Mouse (Mus musculus) A20 (cell line): ENCODE measurements at regions not wholly inside any gene's neighbourhood (a gene's known extent, or its start where the extent isn't known, plus 50 kb on each side); places are given as distances from the start of the nearest gene placed in this dataset.

Source experiments
- DNase-seq: peaks from one replicate; pipeline ENCODE4 v3.0.0-alpha.2; 2011; ENCODE audit warnings: low read depth, low spot score

DNA sequence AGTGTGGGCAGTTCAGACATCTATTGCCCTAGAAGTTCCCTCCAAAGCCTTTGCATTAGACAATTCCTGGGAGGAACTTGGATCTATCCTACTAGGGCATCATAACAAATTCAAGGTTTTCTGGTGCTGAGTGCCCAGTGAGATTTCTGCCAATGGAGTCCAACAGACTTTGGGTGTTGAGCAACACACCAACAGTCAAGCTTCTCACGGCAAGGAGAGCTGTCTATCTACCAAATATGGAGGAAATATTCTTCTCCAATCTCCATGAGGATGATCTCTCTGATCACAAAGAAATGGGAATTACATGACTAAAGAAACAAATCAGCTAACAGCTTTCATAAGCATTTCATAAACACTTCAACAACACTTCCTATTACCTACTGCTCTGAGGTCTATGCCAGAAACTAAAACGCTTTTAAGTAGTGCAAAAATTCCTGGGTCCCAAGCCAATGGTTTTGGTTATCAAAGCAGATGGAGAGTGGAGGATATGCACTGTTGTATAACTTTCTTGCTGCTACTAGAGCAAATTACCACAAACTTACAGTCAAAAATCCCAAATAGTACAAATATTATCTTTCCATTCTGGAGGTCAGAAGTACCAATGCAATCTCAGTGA, 351.8 kb upstream of the Atp2b1 start:
- no peak for DNase-seq

DNA sequence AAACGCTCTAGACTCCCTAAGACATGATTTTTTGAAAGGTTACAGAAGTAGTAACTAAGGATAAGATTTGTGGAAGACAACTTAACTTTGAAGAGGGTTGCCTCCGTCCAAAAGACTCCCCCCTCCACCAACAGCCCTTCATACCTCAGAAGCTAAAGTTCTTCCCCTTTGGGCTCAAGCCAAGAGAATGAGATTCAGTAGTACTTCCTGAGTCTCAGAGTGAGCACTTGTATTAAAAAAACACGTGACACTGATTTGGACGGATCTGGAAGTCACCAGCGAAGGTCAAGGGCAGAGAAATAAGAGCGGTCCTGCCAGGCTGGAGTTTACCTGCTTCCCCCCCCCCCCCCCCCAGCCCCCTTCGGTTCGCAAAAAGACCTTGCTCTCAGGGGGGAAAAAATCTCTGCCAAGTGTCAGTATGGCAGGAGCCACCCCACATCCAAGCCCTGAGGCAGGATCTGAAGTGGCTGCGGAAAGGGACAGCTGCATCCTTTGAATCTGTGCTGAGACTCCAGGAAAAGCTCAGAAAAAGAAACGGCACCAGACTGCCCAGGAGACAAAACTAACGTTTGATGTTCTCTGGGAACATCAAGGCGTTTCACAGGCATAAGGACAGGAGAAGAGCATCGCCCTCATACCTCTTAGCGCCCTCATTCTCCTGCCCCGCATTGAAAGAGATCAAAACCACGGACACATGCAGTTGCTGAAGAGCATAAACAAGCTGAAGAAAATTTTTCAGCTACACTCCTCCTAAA, 341.2 kb upstream of the Atp2b1 start:
- no peak for DNase-seq

DNA sequence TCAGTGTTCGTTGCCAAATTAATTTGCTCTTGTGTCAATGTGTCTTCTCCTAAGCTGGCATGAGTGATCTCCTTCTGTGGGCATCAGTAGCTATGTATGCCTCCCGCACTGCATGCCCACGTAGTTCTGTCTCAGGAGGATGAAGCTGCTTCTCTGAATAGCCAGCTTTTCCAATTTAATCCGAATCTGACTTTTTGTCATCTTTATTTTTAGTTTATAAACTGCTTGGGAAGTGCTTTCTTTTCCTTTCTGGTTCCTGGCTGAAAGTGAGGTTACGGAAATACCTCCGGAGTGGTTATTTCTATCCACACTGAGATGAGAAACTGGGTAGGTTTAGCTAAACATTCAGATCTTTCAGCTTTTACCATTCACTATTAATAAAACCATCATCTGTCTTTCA, 337.2 kb upstream of the Atp2b1 start:
- DNase-seq, result no peak

DNA sequence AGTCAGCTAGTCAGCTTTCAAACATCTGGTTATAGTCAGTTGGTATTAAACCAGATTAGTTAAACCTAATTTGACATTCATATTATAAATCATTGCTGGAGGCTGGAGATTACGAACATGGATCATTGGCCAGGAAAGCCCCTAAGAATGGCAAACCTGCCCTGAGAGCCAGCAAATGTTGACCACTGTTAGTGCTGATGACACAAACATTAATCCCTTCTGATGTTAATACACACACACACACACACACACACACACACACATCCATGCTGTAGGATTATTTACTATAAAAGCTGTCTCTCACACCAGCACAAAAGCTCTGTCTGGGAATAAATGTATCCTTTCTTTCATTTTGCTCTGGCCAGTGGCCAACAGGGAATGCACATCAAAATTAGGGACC, 329.4 kb upstream of the Atp2b1 start:
- no peak for DNase-seq

DNA sequence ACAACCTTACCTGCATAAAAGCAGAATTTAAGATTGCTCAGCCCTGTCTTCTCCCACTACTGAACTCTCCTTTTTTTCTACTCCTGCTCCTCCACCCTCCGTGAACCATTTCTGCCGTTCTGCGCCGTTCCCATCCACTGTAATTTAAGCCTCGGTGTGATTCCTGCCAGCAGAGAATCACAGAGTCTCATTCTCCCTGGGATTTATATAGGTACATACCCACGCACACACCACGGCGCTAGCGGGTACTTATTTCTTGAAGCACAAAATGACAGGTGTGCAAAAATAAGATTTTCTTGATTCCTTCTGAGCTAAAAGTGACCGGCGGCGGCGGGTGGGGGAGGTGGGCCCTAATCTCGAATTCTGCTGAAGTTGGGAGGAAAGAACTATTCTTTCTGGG, 324.5 kb upstream of the Atp2b1 start:
- no peak for DNase-seq

DNA sequence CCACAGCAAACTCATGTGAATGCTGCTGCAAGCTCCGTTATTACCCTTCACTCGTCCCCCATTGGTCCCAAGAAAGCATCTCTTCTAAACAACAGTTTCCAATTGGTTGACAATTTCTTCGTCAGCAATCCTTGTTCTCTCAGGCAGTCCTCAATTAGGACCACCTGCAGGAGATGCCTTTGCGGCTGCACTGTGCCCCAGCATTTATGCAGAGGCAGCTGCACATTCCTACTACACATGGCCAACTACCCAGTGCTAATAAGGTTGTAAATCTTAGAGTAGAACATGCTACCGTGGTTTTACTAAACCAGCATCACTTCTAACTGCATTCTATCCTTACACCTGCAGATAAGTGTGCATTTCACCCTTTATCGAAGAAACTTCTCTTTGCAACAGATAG, 322.1 kb upstream of the Atp2b1 start:
- no peak for DNase-seq

DNA sequence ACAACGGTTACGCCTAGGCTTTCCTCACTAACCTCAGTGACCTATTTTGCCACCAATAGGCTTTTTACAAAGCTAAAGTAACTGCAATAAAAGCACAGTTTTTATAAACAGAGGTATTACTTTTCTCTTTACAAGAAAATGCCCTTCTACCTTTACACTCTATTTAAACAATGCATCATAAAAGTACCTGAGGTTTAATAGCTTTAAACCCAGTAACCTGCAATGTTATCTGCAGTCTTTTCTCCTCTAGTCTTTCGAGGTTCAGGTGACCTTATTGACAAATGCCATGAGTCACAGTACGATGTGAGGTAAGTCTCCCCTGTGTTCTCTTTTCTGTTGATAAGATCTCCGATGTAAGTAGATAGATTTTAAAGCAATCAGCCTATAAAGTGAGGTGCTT, 320.3 kb upstream of the Atp2b1 start:
- DNase-seq, result no peak

DNA sequence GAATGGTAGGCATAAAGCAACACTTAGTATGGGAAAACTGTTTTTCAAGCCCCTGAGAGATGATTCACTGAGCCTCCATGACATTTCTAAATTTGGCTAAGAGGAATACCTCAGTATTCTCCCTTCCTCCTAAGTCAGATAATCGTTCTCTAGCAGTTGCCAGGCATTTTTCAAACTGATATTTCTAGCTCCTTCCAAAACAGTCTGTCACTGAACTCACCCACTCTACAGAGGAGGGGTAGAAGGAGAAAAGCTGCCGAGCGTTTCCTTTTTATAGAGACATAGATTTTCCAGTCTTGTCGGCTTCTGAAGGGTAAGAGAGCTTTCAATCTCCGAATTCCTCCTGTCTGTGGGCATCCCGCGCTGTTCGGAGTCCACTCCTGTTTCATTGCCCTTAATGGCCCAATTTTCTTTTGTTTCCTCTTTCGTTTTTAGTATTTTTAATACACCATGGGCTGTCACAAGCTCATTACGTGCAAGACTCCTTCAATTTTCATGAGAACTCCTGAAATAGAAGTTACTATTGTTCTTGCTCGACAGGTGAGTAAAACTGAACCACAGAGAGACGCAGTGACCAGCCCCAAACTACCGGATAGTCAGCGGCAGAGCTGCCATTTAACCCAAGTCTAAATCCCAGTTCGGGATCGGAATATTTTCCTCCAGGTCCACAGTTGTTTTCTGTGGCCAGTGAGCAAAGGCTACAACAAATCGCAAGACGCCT, 305.8 kb upstream of the Atp2b1 start:
- peak; percentile 76 for DNase-seq

DNA sequence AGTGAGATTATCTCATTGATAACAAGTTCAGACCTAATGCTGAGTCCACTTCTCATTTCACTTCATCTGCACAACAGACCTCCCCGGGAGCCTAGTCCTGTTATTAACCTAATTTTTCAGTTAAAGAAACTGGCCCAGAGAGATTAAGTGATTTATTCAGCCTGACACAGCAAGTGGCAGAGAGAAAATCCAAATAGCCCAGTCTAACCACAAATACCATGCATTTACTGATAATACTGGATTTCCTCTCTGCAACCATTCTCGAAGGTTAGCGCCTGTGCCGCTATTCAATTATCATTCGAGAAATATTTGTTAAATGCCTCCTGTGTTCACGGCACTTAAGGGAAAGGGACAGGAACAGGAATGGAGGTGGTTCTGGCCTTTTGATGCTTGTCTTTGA, 303.5 kb upstream of the Atp2b1 start:
- peak; percentile 4 for DNase-seq

DNA sequence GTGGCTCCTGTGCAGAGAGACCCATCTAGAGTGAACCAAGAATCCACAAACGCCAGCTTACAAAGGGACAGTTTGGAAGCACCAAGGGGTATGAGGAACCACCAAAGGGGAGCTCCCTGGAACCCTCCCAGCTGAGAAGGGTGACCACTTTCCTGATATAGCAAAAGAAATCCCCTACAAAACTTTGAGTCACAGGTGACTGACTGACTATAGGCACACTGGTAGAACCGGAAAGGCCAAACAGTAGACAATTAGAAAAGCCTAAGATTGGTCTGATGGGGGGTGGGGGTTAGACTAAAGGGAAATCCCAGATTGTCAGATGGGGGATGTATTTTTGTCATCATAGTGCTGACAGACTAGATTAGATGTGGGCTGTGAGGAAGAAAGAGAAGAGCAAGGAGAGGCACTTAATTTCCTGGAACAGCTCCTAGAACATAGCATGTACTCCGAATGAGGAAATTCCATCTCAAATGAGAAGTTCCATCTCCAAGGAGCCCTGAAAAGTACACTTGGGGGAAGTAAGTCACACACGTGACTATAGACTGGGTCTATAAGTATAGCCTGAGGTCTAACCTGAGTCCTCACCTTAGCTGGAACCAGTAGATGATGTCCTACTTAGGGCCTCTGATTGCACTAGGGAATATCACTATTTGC, 302.4 kb upstream of the Atp2b1 start:
- DNase-seq, result peak; percentile 65

DNA sequence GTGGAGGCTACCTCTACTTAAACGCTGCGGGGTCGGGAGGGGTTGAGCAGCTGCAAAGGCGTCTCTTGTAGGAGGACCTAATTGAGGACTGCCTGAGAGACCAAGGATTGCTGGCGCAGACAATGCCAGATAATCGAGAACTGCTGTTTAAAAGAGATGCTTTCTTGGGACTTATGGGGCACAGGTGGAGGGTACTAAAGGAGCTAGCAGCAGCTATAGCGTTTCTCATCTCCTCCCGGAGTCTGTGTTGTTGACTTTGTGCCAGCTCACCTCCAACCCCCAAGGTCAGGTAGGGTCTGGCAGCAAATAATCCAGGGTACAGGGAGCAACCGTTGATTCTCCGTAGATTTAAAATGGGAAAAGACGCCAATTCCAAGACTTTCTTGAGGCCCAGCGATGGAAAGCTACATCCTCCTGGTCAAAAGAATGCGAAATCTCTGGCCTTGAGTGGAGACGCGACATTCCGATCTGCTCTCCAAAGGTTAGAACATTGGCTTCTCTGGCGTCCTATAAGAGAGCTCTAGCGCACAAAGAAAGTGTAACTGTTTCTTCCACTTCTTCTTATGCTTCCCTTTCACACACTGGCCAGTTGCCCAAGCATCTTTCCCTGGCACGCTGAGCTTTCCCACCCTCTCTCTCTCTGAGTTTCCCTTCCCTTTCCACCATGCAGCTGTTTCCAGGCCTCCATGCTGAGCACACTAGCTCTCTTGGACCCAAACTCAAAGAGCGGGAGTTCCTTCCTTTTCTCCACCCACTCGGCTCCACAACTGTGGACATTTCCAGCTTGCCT, 295.3 kb upstream of the Atp2b1 start:
- DNase-seq, result no peak

DNA sequence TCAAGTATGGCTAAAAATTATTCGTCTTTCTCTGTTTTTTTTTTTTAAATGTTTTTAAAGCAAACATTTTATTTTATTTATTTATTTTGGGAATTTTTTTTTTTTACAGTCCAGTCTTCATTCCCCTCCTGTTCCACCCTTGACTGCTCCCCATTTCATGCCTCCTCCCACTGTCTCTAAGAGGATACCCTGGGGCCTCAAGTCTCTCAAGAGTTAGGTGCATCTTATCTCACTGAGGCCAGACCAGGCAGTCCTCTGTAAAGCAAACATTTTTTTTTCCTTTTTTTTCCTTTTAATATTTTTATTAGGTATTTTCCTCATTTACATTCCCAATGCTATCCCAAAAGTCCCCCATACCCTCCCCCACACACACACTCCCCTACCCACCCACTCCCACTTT, 290.1 kb upstream of the Atp2b1 start:
- DNase-seq, result no peak

DNA sequence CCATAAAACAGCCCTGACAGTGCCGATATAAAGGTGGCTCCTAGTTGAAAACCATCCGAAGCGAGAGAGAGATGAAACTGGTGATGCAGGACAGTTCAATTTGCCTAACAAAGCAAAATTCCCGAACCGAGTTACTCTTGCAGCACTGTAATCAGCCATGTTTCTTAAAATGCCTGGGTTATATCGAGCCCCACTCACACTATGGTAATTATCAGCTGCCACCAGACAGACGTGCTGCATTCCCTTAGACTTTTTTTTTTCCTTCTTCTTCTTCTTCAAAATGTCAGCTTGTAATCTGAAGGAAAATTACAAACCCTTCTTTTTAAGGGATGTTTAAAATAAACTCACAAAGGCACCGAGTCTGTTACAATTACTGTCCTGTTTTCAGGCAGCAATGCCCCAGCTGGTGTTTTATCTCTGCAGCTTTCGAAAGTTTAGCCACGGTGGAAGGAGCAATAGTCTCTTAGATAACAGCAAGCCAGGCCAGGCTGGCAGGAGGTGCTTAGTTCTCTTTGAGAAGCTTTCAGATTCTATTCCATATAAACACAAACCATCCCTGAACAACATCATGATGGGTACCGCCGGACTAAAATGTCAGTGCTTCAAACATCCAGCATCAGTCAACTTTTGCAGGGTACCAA, 289.4 kb upstream of the Atp2b1 start:
- DNase-seq, result no peak

DNA sequence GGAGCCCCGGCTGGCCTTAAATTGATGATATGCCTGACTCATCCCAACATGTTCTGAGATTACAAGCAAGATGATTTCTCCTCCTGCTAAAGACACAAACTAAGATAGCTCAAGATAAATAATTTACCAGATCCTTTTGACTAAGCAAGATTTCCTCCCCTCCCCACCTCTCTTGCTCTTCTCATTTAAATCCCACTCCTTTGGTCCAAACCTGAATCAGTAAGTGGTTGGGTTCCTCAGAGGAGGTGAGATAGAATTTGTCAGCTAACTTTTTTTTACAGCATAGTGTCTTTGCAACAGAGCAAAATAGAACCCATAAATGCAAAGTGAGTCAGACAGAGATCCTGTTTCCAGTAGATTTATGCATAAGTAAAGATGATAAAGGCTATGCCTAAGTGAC, 286.0 kb upstream of the Atp2b1 start:
- no peak for DNase-seq

DNA sequence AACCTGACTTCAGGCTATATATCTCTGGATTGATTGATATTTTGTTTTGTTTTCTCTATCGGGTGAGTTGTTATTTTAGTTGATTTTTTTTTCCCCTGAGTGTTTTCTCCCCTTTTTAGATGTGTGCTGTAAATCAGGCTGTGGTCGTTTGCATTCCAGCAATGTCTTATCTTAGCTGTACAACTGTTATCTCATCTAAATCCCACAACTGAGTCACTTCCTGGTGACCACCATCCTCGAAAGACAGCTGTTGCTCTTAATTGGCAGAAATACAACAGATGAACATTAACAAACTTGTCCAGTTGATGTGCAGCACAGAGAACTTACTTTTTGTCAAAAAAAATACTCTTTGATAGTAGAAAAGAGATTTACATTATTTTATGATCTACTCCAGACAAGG, 285.0 kb upstream of the Atp2b1 start:
- no peak for DNase-seq

DNA sequence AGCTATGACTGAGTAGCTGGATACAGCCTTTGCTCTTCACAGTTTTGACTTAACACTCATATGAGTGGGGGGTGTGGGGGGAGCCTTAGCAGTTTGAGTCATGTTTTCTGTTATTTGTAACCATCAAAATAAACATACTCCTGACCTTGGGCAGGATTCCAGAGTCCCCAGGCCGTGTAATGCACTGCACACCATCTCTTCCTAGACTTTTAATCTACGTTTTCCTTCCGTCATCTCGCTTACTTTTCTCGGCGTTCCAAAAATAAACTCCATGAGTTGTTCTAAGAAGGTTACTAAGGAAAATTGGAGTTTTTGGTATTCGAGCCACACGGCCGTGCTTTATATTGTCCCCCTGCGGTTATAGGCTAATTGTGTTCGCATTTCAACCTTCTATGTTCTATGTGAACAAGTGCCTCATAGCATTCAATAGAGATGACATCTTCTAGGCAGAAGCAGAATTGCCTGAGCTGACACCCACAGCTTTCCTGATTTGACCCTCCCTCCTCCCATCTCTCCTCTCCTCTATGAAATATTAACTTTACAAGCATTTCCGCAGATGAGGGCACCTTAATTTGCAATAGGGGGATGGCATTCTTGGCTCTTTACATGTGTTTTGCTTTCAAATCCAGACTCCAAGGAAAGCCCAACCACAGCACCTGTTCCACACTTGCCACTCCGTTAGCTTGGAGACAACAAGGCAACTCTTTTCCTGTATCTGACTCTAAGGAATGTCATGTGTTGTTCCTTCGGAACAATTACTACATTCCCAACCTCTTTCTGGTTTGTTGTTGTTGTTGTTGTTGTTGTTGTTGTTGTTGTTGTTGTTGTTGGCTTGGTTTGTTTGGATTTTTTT, 276.2 kb upstream of the Atp2b1 start:
- no peak for DNase-seq

DNA sequence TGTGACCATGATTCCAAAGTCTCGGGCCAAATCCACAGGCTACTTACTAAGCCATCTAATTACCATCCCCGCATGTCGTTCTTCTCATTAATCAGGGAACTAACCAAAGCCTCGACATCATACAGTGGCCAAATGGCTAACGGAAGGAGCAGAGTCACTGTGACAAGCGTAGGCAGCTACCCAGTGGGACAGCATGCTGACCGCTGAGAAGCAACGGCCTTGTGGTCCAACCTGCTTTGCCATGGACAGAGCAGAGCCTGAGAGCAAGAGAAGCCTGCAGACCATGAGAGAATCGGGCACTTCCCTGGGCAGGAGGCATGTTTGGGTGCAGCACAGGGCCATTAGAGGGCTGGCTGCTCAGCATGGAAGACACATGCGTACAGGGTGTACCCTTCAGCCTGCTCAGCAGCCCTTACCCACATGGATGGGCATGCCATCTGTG, 268.5 kb upstream of the Atp2b1 start:
- DNase-seq, result no peak

DNA sequence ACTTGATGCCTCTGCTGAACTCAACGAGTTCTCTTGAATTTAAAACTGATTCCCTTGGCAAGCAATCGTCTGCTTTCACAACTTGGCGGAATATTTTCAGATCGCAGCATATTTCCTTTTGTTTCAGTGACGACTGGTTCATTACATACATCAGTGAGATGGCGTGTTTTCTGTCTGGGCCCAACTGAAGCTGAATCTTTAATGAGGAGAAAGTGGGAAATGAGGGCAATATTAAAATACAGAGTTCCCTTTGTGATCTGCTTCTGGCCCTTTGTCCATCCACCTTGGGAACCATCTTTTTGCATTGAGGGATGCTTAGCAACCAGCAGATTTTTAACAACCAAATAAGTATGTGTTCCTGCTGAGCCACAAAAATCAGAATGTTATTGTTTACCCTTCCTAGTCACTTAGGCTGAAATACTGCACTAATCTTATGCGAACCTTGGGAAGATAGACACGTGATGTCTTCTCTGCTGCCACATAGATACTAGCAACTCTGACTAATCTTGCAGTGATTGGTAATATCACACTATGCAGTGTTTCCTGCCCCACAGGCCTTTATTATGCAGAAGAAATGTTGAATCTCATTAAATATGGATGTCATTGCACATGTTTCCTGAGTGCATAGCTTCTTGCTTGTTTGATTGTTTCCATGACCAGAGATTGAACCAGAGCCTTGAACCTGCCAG, 267.8 kb upstream of the Atp2b1 start:
- DNase-seq, result no peak

DNA sequence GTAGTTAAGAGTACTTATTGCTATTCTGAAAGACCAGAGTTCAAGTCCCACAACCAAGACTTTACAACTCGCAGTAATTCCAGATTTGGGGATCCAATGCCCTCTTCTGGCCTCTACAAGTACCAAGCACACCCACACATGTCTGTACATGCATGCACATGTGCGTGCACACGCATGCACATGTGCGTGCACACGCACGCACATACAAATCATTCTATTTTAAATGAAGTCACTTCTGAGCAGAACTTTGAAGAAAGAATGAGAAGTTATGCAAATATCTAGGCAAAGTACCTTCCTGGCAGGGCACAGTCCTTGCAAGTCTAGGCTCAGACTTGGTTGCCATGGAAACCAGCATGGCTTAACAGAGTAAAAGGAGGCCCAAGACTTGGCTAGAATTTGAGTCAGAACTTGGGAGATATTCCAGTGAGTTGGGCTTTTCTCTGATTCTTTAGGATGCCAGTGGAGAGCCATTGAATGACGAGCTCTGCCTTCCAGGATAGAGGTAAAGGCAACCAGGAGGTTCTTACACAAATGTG, 265.4 kb upstream of the Atp2b1 start:
- peak; percentile 5 for DNase-seq
